Mouse (Mus musculus): Measurements from ENCODE around the gene Sppl2c. TPM values are rescaled to one million over a fixed set of nuclear protein-coding genes. Genes with fewer than 3 reads are reported as not detected.

Gene Sppl2c
- polyA plus RNA-seq, 1 experiment from 2014 or later, result not detected

DNA sequence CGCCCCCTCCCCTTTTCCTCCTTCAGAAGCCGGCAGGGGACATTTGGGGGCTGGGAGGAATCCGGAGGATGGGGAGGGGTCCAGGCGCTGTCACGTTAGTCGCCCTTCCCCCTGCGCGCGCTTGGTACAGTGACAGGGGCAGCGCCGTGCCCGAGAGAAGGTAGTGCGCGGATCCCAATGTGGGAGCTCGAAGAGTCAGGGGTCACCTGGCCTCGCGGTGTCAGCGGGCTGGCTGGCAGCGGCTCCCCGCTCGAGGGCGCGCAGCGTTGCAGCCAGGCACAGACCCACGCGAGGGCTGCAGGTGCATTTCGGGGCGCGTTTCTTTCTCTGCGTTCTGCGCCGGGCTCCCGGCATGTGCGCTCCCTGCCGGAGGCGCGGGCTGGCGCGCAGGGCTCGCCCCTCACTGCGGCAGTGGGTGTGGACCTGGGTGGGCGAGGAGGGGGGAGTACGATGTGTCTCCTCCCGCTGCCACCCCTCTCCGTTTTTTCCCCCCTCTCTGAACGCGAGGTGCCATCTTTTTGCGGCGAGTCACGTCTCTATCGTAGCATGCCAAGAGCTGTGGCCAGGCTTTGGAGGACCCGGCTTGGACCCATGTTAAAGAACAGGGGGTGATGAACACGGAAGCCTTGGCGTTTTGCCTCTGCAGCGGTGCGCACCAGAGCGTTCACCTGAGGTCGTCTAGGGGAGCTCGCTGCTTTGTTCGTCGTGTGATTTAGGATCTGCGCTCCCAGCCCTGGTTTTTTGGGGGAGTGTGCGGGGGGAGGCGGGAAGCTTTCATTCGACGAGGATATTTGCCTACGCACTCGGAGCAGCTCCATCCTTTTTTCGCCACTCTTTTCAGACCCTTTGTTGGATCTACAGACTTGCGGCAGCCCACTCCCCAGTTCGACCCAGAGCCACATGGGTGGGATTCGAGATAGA is 46.3 kb downstream of the Sppl2c start:
- H3K4me2 ChIP-seq, result peak overlapping the region; percentile 92
- ATAC-seq (ENCODE audit: low FRiP score), result peak; percentile 50
- WGBS, result under 1% methylated on average over 58 of the region's 72 CpGs
- H3K27ac ChIP-seq, result peak overlapping the region; percentile 79
- H3K36me3 ChIP-seq (replicated peaks), result no peaks in the 10 kb centered on the region
- H3K9ac ChIP-seq, result peak overlapping the region; percentile 63
- H3K9me3 ChIP-seq, result no peaks in the 10 kb centered on the region
- H3K4me1 ChIP-seq, result peaks cover 44% of the 10 kb centered on the region
- peak overlapping the region; percentile 51 for H3K4me3 ChIP-seq (replicated peaks)
- peaks cover 61% of the 10 kb centered on the region for H3K27me3 ChIP-seq

DNA sequence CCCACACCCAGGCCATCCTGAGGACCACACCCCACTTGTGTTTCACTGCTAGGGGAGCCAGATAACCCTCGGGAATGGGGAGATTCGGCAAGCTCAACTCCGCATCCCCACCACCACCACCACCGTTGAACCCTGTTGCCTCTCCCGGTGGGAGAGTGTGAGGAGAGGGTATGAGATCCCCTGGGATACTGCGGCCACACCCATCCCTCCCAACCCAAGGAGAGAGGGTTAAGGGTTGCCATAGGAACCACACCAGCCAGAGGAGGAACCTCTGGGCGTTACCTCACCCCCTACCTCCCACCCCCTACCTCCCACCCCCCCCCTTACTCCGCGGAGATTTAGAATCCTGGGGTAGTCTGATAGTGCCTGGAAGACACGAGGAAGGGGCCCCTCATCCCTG is 47.0 kb downstream of the Sppl2c start:
- Histone ChIP-seq H3K9me3 (no peaks in the 10 kb centered on the region), H3K4me3 (replicated peaks) (peak overlapping the region; percentile 51), H3K27me3 (peaks cover 66% of the 10 kb centered on the region), H3K9ac (peak overlapping the region; percentile 63), H3K4me2 (peak overlapping the region; percentile 92), H3K4me1 (peaks cover 44% of the 10 kb centered on the region), H3K27ac (peak overlapping the region; percentile 79), H3K36me3 (replicated peaks) (no peaks in the 10 kb centered on the region)
- 1% methylated on average over 9 of the region's 10 CpGs for WGBS
- ATAC-seq (ENCODE audit: low FRiP score), result no peak

DNA sequence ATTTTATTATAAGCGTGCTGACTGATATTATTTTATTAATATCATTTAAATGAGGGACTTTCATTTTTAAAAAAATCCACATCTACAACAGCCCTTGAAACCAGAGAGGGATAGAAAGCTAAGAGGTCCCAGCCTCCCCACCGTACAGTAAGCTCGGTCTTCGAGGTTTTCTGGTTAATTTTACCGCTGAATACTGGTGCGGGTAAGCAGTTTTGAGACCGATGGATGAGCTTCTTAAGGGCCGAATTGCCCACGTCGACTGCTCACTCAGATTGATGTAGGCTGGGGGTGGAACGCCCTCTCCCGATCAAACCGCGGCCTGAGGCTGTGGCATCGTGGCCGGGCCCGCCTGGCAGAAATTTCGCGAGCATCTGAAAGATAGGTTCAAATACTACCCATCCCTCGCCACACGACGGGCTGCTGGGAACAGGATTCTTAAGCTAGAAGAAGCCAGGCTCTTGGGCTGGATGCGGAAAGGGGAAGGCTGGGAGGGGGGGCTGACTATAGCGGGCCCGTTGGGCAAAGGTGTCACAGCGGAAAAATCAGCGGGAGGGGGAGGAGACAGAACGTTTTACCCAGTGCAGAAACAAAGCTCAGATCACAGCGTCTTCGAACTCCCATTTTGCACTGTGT is 47.6 kb downstream of the Sppl2c start:
- Histone ChIP-seq H3K27ac (no peak overlapping the region), H3K4me3 (replicated peaks) (peak overlapping the region; percentile 51), H3K9ac (peak overlapping the region; percentile 53)

DNA sequence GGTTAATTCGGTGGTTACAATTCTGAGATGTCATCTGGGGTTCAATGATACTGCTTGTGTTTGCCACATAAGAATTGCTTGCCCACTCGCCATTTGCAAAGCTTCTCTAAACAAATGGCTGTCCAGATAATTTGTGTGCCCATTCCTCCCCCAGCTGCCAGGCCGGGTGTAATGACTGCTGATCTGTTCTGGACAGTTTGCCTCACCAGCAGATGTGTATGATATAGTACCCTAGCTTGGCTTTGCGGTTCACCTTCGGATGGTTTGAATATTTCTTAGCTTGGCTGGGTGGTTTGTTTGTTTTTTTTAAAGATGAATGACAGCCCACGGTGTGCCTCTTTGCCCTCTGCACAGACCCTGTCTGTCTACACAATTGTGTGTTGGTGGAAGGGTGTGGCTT is 48.6 kb downstream of the Sppl2c start:
- H3K9me3 ChIP-seq, result no peaks in the 10 kb centered on the region
- 51% methylated on average over 6 of the region's 6 CpGs for WGBS
- H3K4me1 ChIP-seq, result peaks cover 44% of the 10 kb centered on the region
- H3K36me3 ChIP-seq (replicated peaks), result no peaks in the 10 kb centered on the region
- peak overlapping the region; percentile 92 for H3K4me2 ChIP-seq
- no peak overlapping the region for H3K27ac ChIP-seq
- no peak for ATAC-seq (ENCODE audit: low FRiP score)
- H3K27me3 ChIP-seq, result peaks cover 61% of the 10 kb centered on the region
- no peak overlapping the region for H3K9ac ChIP-seq
- H3K4me3 ChIP-seq (replicated peaks), result peak overlapping the region; percentile 51; the same call in 1 of the 2 replicates

More for the DNA sequence above, 47.6 kb downstream of the Sppl2c start:
- Histone ChIP-seq H3K4me2 (peak overlapping the region; percentile 92), H3K36me3 (replicated peaks) (no peaks in the 10 kb centered on the region), H3K4me1 (peaks cover 44% of the 10 kb centered on the region), H3K9me3 (no peaks in the 10 kb centered on the region), H3K27me3 (peaks cover 66% of the 10 kb centered on the region)
- ATAC-seq (ENCODE audit: low FRiP score), result no peak
- WGBS, result 2% methylated on average over 30 of the region's 30 CpGs

DNA sequence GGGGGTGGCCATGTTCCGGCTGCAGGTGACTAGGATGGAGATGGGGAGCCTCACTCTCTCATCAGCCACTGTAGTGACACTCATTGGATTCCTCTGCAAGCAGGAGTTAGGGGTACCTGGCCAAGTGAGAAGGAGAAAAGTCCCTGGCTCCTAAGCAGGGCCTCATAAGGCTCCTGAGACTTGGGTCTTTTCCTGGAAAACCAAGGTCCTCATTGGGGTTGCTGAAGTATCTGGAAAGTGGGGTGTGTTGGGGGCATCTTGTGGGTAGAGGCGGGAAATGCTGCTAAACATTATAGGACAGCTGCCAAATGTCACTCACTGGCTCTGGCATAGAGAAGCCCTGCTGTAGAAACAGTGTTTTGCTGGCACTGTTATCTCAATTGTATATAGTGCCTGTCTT is 49.8 kb downstream of the Sppl2c start:
- Histone ChIP-seq H3K27ac (no peak overlapping the region), H3K27me3 (peaks cover 61% of the 10 kb centered on the region), H3K9ac (no peak overlapping the region), H3K4me2 (no peak overlapping the region), H3K36me3 (replicated peaks) (no peaks in the 10 kb centered on the region), H3K4me1 (peaks cover 39% of the 10 kb centered on the region), H3K4me3 (replicated peaks) (no peak overlapping the region), H3K9me3 (no peaks in the 10 kb centered on the region)
- no peak for ATAC-seq (ENCODE audit: low FRiP score)
- WGBS, result 68% methylated on average over 2 of the region's 2 CpGs

DNA sequence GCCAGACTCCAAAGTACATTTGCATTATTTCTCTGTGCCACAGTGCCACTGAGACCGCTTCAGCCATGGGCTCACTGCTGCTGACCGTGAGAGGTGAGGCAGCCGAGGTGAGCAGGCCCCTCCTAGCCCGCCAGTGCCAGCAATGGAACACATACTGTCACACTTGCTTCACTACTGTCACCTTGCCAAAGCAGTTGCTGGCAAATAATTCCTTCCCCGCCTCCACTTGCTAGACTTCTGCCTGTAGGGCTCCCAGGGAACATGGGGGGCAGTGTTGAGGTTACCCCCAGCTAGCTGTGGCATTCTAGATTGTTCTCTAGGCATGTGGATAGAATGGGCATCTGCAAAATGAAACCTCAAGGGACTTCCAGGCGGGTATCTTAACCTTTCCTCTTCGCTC is 51.1 kb downstream of the Sppl2c start:
- Histone ChIP-seq H3K4me1 (peaks cover 35% of the 10 kb centered on the region), H3K4me3 (replicated peaks) (no peak overlapping the region), H3K36me3 (replicated peaks) (no peaks in the 10 kb centered on the region), H3K4me2 (no peak overlapping the region), H3K27me3 (peaks cover 54% of the 10 kb centered on the region), H3K9me3 (no peaks in the 10 kb centered on the region), H3K9ac (no peak overlapping the region), H3K27ac (no peak overlapping the region)
- 72% methylated on average over 7 of the region's 7 CpGs for WGBS
- no peak for ATAC-seq (ENCODE audit: low FRiP score)

DNA sequence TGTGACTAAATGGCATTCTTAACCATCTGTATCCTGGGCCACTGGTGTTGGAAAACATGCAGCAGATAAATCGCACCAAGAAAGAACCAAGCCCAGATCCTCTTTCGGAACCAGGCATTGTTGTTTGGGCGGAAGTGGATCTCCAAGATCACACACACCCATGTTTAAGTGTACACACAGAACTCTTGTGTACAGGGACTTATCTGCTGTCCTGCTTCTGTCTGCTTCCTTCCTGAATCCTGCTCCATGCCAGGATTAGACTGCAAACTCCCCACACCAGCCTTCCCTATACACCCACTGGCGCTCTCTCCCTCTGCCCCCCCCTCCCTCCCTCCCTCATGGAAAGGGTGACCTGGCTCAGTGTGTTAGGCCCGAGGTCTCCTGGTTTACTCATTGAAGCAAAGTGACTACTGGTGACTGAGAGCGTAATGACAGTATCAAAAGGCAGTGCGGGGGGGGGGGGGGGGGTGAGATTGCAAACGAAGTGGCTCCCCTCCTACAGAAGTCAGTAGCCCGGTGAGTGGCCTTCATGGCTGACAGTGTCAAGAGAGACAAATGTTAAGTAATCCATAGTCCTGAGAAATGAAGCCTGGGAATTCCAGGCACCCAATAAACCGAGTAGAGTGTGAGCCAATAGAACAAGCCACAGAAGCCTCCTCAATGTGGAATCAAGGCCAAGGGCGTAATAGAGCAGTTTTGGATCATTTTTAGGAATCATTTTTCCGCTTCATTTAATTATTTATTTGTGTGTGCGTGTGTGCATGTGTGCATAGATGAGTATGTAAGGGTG is 52.0 kb downstream of the Sppl2c start:
- H3K4me3 ChIP-seq (replicated peaks), result no peak overlapping the region
- H3K36me3 ChIP-seq (replicated peaks), result no peaks in the 10 kb centered on the region
- no peak overlapping the region for H3K9ac ChIP-seq
- H3K4me2 ChIP-seq, result no peak overlapping the region
- peaks cover 45% of the 10 kb centered on the region for H3K27me3 ChIP-seq
- H3K27ac ChIP-seq, result no peak overlapping the region
- no peak for ATAC-seq (ENCODE audit: low FRiP score)
- no peaks in the 10 kb centered on the region for H3K9me3 ChIP-seq
- WGBS, result 72% methylated on average over 12 of the region's 13 CpGs
- H3K4me1 ChIP-seq, result peaks cover 27% of the 10 kb centered on the region

Other genes with a start within 250 kb of the Sppl2c start
- 69.1 and 78.0 TPM in 2 replicates for gene Nsf, start 232.3 kb upstream of the Sppl2c start, polyA plus RNA-seq (2016; fragmentation: Nextera tagmentation; extraction: Ambion mirVana)
- 134 and 141 TPM in 2 replicates for gene Arf2, start 219.6 kb upstream of the Sppl2c start, polyA plus RNA-seq (2016; fragmentation: Nextera tagmentation; extraction: Ambion mirVana)
- gene Crhr1, start 53.5 kb upstream of the Sppl2c start, polyA plus RNA-seq (2016; fragmentation: Nextera tagmentation; extraction: Ambion mirVana), result 0.56 TPM in 2 replicates
- 115 and 134 TPM in 2 replicates for gene Mapt, start 45.1 kb downstream of the Sppl2c start, polyA plus RNA-seq (2016; fragmentation: Nextera tagmentation; extraction: Ambion mirVana)

Data from forebrain, embryonic 12.5 days (tissue).